Mouse (Mus musculus) olfactory bulb, adult 2 months (tissue): ENCODE results near the gene Pck2.

Experiments used
- CTCF ChIP-seq: fragments of 200-500 bp; IDR thresholded peaks from 2 replicates; pipeline ENCODE4 v1.5.1; 2012; ENCODE audit warnings: low read depth, mild to moderate bottlenecking, low read length, moderate library complexity; ENCODE audit not compliant: insufficient read depth
- POLR2A ChIP-seq: fragments of 200-500 bp; IDR thresholded peaks from 2 replicates; pipeline ENCODE4 v1.6.1; 2012; ENCODE audit warnings: mild to moderate bottlenecking, low read depth, low read length, moderate library complexity; ENCODE audit not compliant: insufficient read depth

GRCm38 (mm10) chr14:55495509-55496240 lies 44.4 kb upstream of the Pck2 start:
- no peak for TF ChIP-seq CTCF
- TF ChIP-seq POLR2A = no peak
